Comparison of ENCODE assay signal across 18 mouse cellular contexts in genomic region chr6:54432806-54433545, GRCm38 (mm10). TPM values are rescaled to one million over a fixed set of nuclear protein-coding genes. Genes with fewer than 3 reads are reported as not detected.
A peak's percentile ranks its signal among the peaks of the same experiment; 100 is the strongest.
DNase-seq lines count a peak whose midpoint lies in the region; ATAC-seq and TF ChIP-seq lines count a peak whose summit lies in the region.
"Had no signal": no experiment of that assay in that cellular context is flagged by ENCODE, and none has a peak within 500 bp of the region (broad histone marks: within the 10 kb centered on the region; RNA-seq: fewer than 3 reads in every experiment).

No protein-coding gene starts in this region.

- TF ChIP-seq CTCF in forebrain, postnatal 0 days (IDR thresholded peaks at IDR 0.05; ENCODE audit: low read depth): no peak
- no peak for TF ChIP-seq CTCF in layer of hippocampus, adult 2 months (conservative IDR thresholded peaks at IDR 0.05)

- 53% methylated on average over 13 of the region's 13 CpGs for WGBS in forebrain, postnatal 0 days
- 60% methylated on average over 13 of the region's 13 CpGs for WGBS in forebrain, embryonic 15.5 days

- no peaks in the 10 kb centered on the region for H3K36me3 ChIP-seq in forebrain, postnatal 0 days (ENCODE audit: insufficient read depth)
- H3K36me3 ChIP-seq in forebrain, embryonic 15.5 days: no peaks in the 10 kb centered on the region
- H3K36me3 ChIP-seq: hindbrain, embryonic 15.5 days; limb, embryonic 12.5 days had no signal

- H3K27me3 ChIP-seq in forebrain, postnatal 0 days (ENCODE audit: insufficient read depth, low read length): no peaks in the 10 kb centered on the region
- no peaks in the 10 kb centered on the region for H3K27me3 ChIP-seq in forebrain, embryonic 15.5 days

- no peaks in the 10 kb centered on the region for H3K9me3 ChIP-seq in forebrain, postnatal 0 days (ENCODE audit: low read length)
- H3K9me3 ChIP-seq in forebrain, embryonic 15.5 days: no peaks in the 10 kb centered on the region
- H3K9me3 ChIP-seq: hindbrain, embryonic 15.5 days; limb, embryonic 12.5 days had no signal

- no peak overlapping the region for H3K4me3 ChIP-seq in forebrain, postnatal 0 days (ENCODE audit: low read depth, low read length)
- H3K4me3 ChIP-seq in forebrain, embryonic 15.5 days: no peak overlapping the region
- peak overlapping the region; percentile 52 for H3K4me3 ChIP-seq in layer of hippocampus, adult 2 months
- H3K4me3 ChIP-seq: hindbrain, embryonic 15.5 days; limb, embryonic 12.5 days had no signal

- peak overlapping the region; percentile 15 for H3K4me2 ChIP-seq in forebrain, postnatal 0 days (ENCODE audit: low read depth)
- no peak overlapping the region for H3K4me2 ChIP-seq in forebrain, embryonic 15.5 days (replicated peaks)
- H3K4me2 ChIP-seq: hindbrain, embryonic 15.5 days; limb, embryonic 12.5 days had no signal

- no peak overlapping the region for H3K9ac ChIP-seq in forebrain, postnatal 0 days
- no peak overlapping the region for H3K9ac ChIP-seq in forebrain, embryonic 15.5 days (replicated peaks)
- H3K9ac ChIP-seq: hindbrain, embryonic 15.5 days; limb, embryonic 12.5 days had no signal

- no peak for ATAC-seq in forebrain, postnatal 0 days
- no peak for ATAC-seq in forebrain, embryonic 15.5 days (replicated peaks)
- no peak for ATAC-seq in erythroid progenitor cell, adult 5-6 weeks (replicated peaks; ENCODE audit: low FRiP score, poor library complexity, severe bottlenecking)
- ATAC-seq: forebrain, embryonic 14.5 days had no signal

- H3K27ac ChIP-seq in forebrain, postnatal 0 days (ENCODE audit: low read depth, low read length): peak overlapping the region; percentile 9; the same call in 1 of the 2 replicates
- no peak overlapping the region for H3K27ac ChIP-seq in forebrain, embryonic 15.5 days (replicated peaks)
- H3K27ac ChIP-seq in layer of hippocampus, adult 2 months: peak overlapping the region; percentile 94
- H3K27ac ChIP-seq: hindbrain, embryonic 15.5 days; limb, embryonic 12.5 days had no signal

- H3K4me1 ChIP-seq in forebrain, postnatal 0 days (ENCODE audit: insufficient read depth): peaks cover 27% of the 10 kb centered on the region
- H3K4me1 ChIP-seq in forebrain, embryonic 15.5 days: peaks cover 58% of the 10 kb centered on the region

- DNase-seq in forebrain, postnatal 0 days: peak; percentile 22
- DNase-seq in layer of hippocampus, adult 2 months (ENCODE audit: low spot score in 2 of 2): no peak
- no peak for DNase-seq in layer of hippocampus, adult 8-10 months (ENCODE audit: low spot score in 2 of 2)
- peak; percentile 46 for DNase-seq in MN1 (ENCODE audit: low spot score)
- DNase-seq in lung, postnatal 25 days (ENCODE audit: low spot score): peak; percentile 32
- DNase-seq: cerebellum, adult 2 months; embryo, embryonic 11 days; kidney, adult 11 months; kidney, postnatal 25 days; thymus, postnatal 25 days had no signal

RNA-seq across cellular contexts. Expression of gene Wipf3, which starts 3.6 kb away (rescaled TPM):
- total RNA-seq in forebrain, postnatal 0 days (2014; rRNA removed): 6.5 and 7.6 TPM in 2 replicates
- polyA plus RNA-seq in forebrain, postnatal 0 days (2015; fragmentation: Nextera tagmentation; extraction: Ambion mirVana): 1.1 and 2.4 TPM in 2 replicates
- 3.6 and 4.6 TPM in 2 replicates for polyA plus RNA-seq in forebrain, embryonic 15.5 days (2015; fragmentation: Nextera tagmentation; extraction: Ambion mirVana)
- total RNA-seq in layer of hippocampus, adult 2 months (2021): 100 to 1,000 TPM; 399 to 401 TPM
- 100 to 1,000 TPM; 309 to 327 (median 317) TPM for total RNA-seq in layer of hippocampus, adult 8-10 months (2022)
- not detected in 2 replicates for total RNA-seq in erythroid progenitor cell, adult 5-6 weeks (2015; ENCODE audit: low replicate concordance)
- total RNA-seq in erythroid progenitor cell, adult 5-6 weeks (2017; ENCODE audit: low replicate concordance): not detected in 2 replicates
- total RNA-seq: megakaryocyte-erythroid progenitor cell, adult 5-6 weeks; monocyte, adult 5-6 weeks; neutrophil, adult 5-6 weeks had no signal

Comparison
In these comparisons a context has a peak if more than half of its experiments do, and no peak if none do; other contexts are left out.
1. DNase-seq: peak in forebrain, postnatal 0 days (single experiment), MN1 (single experiment) and lung, postnatal 25 days (single experiment); none in layer of hippocampus, adult 2 months (0 of 2) and layer of hippocampus, adult 8-10 months (0 of 2).
2. RNA of gene Wipf3, which starts 3.6 kb away (total RNA-seq): 399 to 401 TPM in layer of hippocampus, adult 2 months and 309 to 327 TPM in layer of hippocampus, adult 8-10 months; 6.5 to 7.6 TPM in forebrain, postnatal 0 days and not detected in erythroid progenitor cell, adult 5-6 weeks; every median in the first group is over 10 times any median in the second.